Mouse (Mus musculus) liver, postnatal 0 days (tissue): Measurements from ENCODE around the gene Mlxip.

Source experiments
- CTCF ChIP-seq: sonication (generic); IDR thresholded peaks from 2 replicates; pipeline ENCODE4 v1.5.1; 2016; ENCODE audit warnings: antibody characterized with exemption, low read depth
- EP300 ChIP-seq: IDR thresholded peaks from 2 replicates; pipeline ENCODE4 v1.6.1; 2016; ENCODE audit warnings: antibody characterized with exemption, low read depth, mild to moderate bottlenecking

DNA sequence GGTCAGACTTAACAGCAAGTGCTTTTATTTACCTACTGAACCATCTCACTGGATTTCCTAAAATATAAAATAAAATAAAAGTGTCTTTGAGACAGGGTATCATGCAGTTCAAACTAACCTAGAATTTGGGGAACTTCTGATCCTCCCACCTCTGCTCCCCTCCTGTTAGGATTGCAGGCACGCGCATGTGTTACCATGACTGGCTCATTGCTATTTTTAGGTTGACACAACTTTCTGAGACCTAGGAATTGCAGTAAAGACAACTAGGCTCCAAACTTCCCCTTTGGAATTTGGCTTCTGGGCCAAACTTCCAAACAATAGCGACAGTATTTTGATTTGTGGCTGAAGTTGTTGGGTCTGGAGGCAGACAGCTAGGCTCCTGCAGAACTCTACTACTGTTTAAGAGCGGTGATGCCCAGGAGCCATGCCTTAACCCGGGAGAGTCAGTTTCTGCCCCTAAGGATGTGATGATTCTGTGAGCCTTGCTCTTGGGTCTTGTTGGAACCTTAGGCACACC is 754 bp upstream of the Mlxip start:
- TF ChIP-seq EP300 (no peak), CTCF (no peak)
